Mouse (Mus musculus): ENCODE results near the gene Prl3d2. TPM values are rescaled to one million over a fixed set of nuclear protein-coding genes. Genes with fewer than 3 reads are reported as not detected.
"Not testable (repeated sequence)": the region's sequence is repeated elsewhere in the genome, so short reads cannot be mapped to it uniquely, and the experiment has no call there.

Prl3d2 gene
- not detected in 2 replicates for polyA plus RNA-seq (2015; fragmentation: Nextera tagmentation; extraction: Ambion mirVana)

DNA sequence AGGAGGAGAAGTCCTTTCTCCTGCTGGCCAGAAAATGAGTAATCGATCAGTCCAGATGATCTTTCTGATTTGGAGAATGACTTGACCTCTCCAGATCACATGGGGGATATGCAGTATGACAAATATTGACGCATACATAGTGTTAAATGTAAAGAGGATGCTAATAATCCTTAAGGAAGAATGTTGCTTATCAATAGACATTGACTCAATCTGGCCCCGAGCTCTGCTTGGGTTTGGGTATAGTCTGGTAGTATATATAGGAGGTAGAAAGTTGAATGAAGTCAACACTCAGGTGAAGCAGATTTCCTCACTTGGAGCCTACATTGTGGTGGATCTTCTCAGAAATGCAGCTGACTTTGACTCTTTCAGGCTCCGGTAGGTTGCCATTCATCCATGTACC lies at the start of gene Prl3d2:
Prl3d2 (plus strand) TSS at position 301 of the 400 bp plus-strand sequence.
- not testable (repeated sequence) for H3K27ac ChIP-seq (replicated peaks); H3K4me2 ChIP-seq (replicated peaks); H3K36me3 ChIP-seq; H3K4me3 ChIP-seq (replicated peaks); H3K4me1 ChIP-seq; ATAC-seq (ENCODE audit: insufficient number of reproducible peaks, low FRiP score, low TSS enrichment, low read depth); H3K9me3 ChIP-seq (replicated peaks); H3K27me3 ChIP-seq; H3K9ac ChIP-seq
- 84% methylated on average over 4 of the region's 4 CpGs for WGBS

DNA sequence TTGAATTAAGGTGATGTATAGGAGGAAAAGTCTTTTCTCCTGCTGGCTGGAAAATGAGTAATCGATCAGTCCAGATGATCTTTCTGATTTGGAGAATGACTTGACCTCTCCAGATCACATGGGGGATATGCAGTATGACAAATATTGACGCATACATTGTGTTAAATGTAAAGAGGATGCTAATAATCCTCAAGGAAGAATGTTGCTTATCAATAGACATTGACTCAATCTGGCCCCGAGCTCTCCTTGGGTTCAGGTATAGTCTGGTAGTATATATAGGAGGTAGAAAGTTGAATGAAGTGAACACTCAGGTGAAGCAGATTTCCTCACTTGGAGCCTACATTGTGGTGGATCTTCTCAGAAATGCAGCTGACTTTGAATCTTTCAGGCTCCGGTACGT lies 27.6 kb upstream of the Prl3d2 start, which contains the start of gene Prl3d1:
Prl3d1 (plus strand) TSS at position 301 of the 400 bp plus-strand sequence.
- H3K27me3 ChIP-seq; ATAC-seq (ENCODE audit: insufficient number of reproducible peaks, low FRiP score, low TSS enrichment, low read depth); H3K4me1 ChIP-seq; H3K9me3 ChIP-seq (replicated peaks); H3K36me3 ChIP-seq; H3K4me2 ChIP-seq (replicated peaks); H3K9ac ChIP-seq; H3K4me3 ChIP-seq (replicated peaks); H3K27ac ChIP-seq (replicated peaks): not testable (repeated sequence)
- 89% methylated on average over 5 of the region's 5 CpGs for WGBS

DNA sequence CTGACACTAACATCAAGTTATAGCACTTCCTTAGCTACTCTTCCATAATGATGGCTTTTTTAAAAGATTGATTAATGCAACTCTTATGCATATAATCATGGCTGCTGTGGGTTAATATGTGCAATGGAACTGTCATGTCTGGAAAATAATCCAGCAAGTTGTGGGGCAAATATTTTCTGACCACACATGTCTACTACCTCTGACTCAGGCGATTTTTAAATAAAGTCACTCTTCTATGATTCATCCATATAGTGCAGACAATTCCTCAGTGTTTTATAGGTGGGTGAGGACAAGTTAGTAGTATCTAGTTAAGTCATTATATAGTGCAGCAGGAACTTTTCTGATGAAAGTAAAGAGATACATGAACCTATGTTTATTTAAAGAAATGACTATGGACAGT lies 26.8 kb downstream of the Prl3d2 start:
- H3K4me1 ChIP-seq: no peaks in the 10 kb centered on the region
- no peak overlapping the region for H3K4me2 ChIP-seq (replicated peaks)
- no peaks in the 10 kb centered on the region for H3K27me3 ChIP-seq
- no peaks in the 10 kb centered on the region for H3K36me3 ChIP-seq
- H3K9me3 ChIP-seq (replicated peaks): no peaks in the 10 kb centered on the region
- WGBS: 49% methylated on average over 1 of the region's 1 CpGs
- H3K4me3 ChIP-seq (replicated peaks): no peak overlapping the region
- no peak overlapping the region for H3K27ac ChIP-seq (replicated peaks)
- no peak overlapping the region for H3K9ac ChIP-seq
- no peak for ATAC-seq (ENCODE audit: insufficient number of reproducible peaks, low FRiP score, low TSS enrichment, low read depth)

DNA sequence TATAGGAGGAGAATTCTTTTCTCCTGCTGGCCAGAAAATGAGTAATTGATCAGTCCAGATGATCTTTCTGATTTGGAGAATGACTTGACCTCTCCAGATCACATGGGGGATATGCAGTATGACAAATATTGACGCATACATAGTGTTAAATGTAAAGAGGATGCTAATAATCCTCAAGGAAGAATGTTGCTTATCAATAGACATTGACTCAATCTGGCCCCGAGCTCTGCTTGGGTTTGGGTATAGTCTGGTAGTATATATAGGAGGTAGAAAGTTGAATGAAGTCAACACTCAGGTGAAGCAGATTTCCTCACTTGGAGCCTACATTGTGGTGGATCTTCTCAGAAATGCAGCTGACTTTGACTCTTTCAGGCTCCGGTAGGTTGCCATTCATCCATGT lies 35.0 kb downstream of the Prl3d2 start, which contains the start of gene Prl3d3:
Prl3d3 (plus strand) TSS at position 301 of the 400 bp plus-strand sequence.
- not testable (repeated sequence) for H3K9ac ChIP-seq; ATAC-seq (ENCODE audit: insufficient number of reproducible peaks, low FRiP score, low TSS enrichment, low read depth); H3K36me3 ChIP-seq; H3K4me3 ChIP-seq (replicated peaks); H3K4me1 ChIP-seq; H3K9me3 ChIP-seq (replicated peaks); H3K27me3 ChIP-seq; H3K4me2 ChIP-seq (replicated peaks); H3K27ac ChIP-seq (replicated peaks)
- WGBS: 81% methylated on average over 3 of the region's 3 CpGs

Other genes with a start within 250 kb of the Prl3d2 start
- gene Prl, start 64.1 kb upstream of the Prl3d2 start, polyA plus RNA-seq (2015; fragmentation: Nextera tagmentation; extraction: Ambion mirVana): not detected in 2 replicates
- gene Prl3d1, start 27.5 kb upstream of the Prl3d2 start, polyA plus RNA-seq (2015; fragmentation: Nextera tagmentation; extraction: Ambion mirVana): not detected in 2 replicates
- not detected in 2 replicates for gene Prl3d3, start 35.1 kb downstream of the Prl3d2 start, polyA plus RNA-seq (2015; fragmentation: Nextera tagmentation; extraction: Ambion mirVana)
- gene Prl3c1, start 75.0 kb downstream of the Prl3d2 start, polyA plus RNA-seq (2015; fragmentation: Nextera tagmentation; extraction: Ambion mirVana): not detected in 2 replicates
- not detected in 2 replicates for gene Prl3b1, start 120.1 kb downstream of the Prl3d2 start, polyA plus RNA-seq (2015; fragmentation: Nextera tagmentation; extraction: Ambion mirVana)
- gene Prl3a1, start 137.7 kb downstream of the Prl3d2 start, polyA plus RNA-seq (2015; fragmentation: Nextera tagmentation; extraction: Ambion mirVana): not detected in 2 replicates
- not detected in 2 replicates for gene Prl6a1, start 190.9 kb downstream of the Prl3d2 start, polyA plus RNA-seq (2015; fragmentation: Nextera tagmentation; extraction: Ambion mirVana)
- gene Prl8a2, start 224.0 kb downstream of the Prl3d2 start, polyA plus RNA-seq (2015; fragmentation: Nextera tagmentation; extraction: Ambion mirVana): not detected in 2 replicates

Data from embryonic facial prominence, embryonic 15.5 days (tissue).